Comparison of ENCODE assay signal across 8 mouse cellular contexts in the genomic region with DNA sequence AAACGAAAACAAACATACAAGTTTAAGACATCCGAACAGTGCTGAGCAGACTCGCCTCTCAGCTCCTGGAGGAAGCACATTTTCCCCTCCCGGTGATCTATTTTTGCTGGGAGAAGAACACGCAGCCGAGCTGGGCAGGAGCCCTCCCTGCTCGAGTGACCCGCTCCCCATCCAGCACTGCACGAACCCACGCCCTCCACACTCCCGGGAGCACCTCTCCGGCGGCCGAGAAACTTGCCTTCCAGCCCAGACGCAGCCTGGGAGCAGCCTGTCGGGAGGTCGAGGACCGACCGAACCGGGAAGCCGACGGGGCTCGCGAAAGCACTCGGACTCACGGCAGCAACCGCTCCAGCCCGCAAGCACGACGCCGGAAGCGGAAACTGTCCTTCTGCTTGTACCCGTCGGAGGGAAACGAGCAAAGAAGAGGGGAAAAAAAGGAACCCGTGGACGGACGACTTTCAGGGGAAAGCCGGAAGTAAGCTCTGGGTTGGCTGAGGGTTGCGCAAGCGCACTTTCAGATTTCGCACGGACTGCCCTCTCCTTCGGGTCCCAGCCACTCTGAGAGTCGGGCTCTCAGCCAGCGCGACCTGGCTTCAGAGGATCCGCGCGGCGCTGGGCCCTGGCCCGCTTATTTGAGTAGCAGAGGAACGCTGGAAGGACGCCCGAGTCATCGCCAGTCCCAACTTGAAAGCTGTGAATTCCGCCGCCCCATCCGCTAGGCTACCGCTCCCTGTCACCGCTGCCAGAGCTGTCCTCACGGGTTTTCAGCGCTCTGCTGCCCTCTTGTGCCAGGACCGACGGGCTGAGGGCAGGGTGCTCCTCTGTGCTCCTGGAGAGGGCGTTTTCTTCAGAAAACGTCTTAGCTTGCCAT. TPM values are rescaled to one million over a fixed set of nuclear protein-coding genes. Genes with fewer than 3 reads are reported as not detected.
A peak's percentile ranks its signal among the peaks of the same experiment; 100 is the strongest.
DNase-seq lines count a peak whose midpoint lies in the region; ATAC-seq and TF ChIP-seq lines count a peak whose summit lies in the region.

A gene (minus strand): TSS at position 425 of the 871 bp plus-strand sequence.

- ATAC-seq in frontal cortex, adult (ENCODE audit: low TSS enrichment), result peak; percentile 98
- peak; percentile 98 for ATAC-seq in lung, postnatal 0 days

- peak; percentile 96 for DNase-seq in MN1 (ENCODE audit: low spot score)
- peak; percentile 96 for DNase-seq in cerebellum, adult 9-10 months
- DNase-seq in hindbrain, embryonic 10.5 days (ENCODE audit: low spot score), result peak; percentile 95
- DNase-seq in layer of hippocampus, adult 9-11 months, result peak; percentile 93
- DNase-seq in lung, postnatal 0 days (ENCODE audit: low spot score), result peak; percentile 98
- DNase-seq in ovary, postnatal 14 days (ENCODE audit: low spot score), result peak; percentile 94
- DNase-seq in thymus, postnatal 14 days, result peak; percentile 92

- peak; percentile 98 for TF ChIP-seq CTCF in lung, postnatal 0 days (IDR thresholded peaks at IDR 0.05)

- under 1% methylated on average over 67 of the region's 67 CpGs for WGBS in hindbrain, embryonic 10.5 days
- under 1% methylated on average over 67 of the region's 67 CpGs for WGBS in lung, postnatal 0 days

- H3K9me3 ChIP-seq in hindbrain, embryonic 10.5 days, result no peaks in the 10 kb centered on the region
- no peaks in the 10 kb centered on the region for H3K9me3 ChIP-seq in lung, postnatal 0 days (ENCODE audit: low read length)

- H3K4me1 ChIP-seq in hindbrain, embryonic 10.5 days (replicated peaks), result peaks cover 13% of the 10 kb centered on the region
- peaks cover 5% of the 10 kb centered on the region; the same call in 1 of the 2 replicates for H3K4me1 ChIP-seq in lung, postnatal 0 days (ENCODE audit: insufficient read depth, low read depth, low read length)

- peak within 1 kb of the TSS; percentile 91 for H3K27ac ChIP-seq in hindbrain, embryonic 10.5 days
- H3K27ac ChIP-seq in lung, postnatal 0 days (ENCODE audit: low read length), result peak within 1 kb of the TSS; percentile 93

- no peak for TF ChIP-seq EP300 in lung, postnatal 0 days (IDR thresholded peaks at IDR 0.05)

- peaks cover 35% of the 10 kb centered on the region for H3K36me3 ChIP-seq in hindbrain, embryonic 10.5 days
- peaks cover 15% of the 10 kb centered on the region for H3K36me3 ChIP-seq in lung, postnatal 0 days (ENCODE audit: insufficient read depth, low read length)

- no peaks in the 10 kb centered on the region for H3K27me3 ChIP-seq in hindbrain, embryonic 10.5 days (ENCODE audit: insufficient read depth, poor library complexity, severe bottlenecking)
- no peaks in the 10 kb centered on the region for H3K27me3 ChIP-seq in lung, postnatal 0 days (replicated peaks; ENCODE audit: insufficient read depth, low read length)

- peak within 1 kb of the TSS; percentile 98 for H3K4me3 ChIP-seq in hindbrain, embryonic 10.5 days
- peak within 1 kb of the TSS; percentile 78 for H3K4me3 ChIP-seq in lung, postnatal 0 days (ENCODE audit: low read depth, low read length)

- H3K9ac ChIP-seq in lung, postnatal 0 days (replicated peaks; ENCODE audit: low read depth), result peak within 1 kb of the TSS; percentile 69

- peak within 1 kb of the TSS; percentile 62 for H3K4me2 ChIP-seq in lung, postnatal 0 days (replicated peaks; ENCODE audit: low read depth, low read length)

RNA-seq across cellular contexts. Expression of the gene that starts here (rescaled TPM):
- 33.9 and 45.5 TPM in 2 replicates for polyA plus RNA-seq in hindbrain, embryonic 10.5 days (2016; fragmentation: Nextera tagmentation; extraction: Ambion mirVana)
- 14.9 and 15.4 TPM in 2 replicates for polyA plus RNA-seq in lung, postnatal 0 days (2015; fragmentation: Nextera tagmentation; extraction: Ambion mirVana)

Comparison
In these comparisons a context has a peak if more than half of its experiments do, and no peak if none do; other contexts are left out.
1. Peak in every context shown above with its lines: DNase-seq, ATAC-seq, H3K4me3 ChIP-seq and H3K27ac ChIP-seq.